Mouse (Mus musculus) frontal cortex, postnatal 14 days (tissue): ENCODE measurements around the gene Klhl12.
"Not testable (repeated sequence)": the region's sequence is repeated elsewhere in the genome, so short reads cannot be mapped to it uniquely, and the experiment has no call there.

Experiments
- DNase-seq, 2 experiments: peaks; one replicate each; pipeline ENCODE4 v3.0.0; 2022; ENCODE audit warnings: low spot score in 2 of 2

Klhl12 gene

GRCm38 (mm10) chr1:134448537-134448936 lies 6.8 kb upstream of the Klhl12 start:
- DNase-seq, result not testable (repeated sequence)

- DNase-seq, result no peak
Measured at GRCm38 (mm10) chr1:134450201-134450600, 5.1 kb upstream of the Klhl12 start.

- DNase-seq, result peak in 1 of 2 experiments; percentile 26
Measured at GRCm38 (mm10) chr1:134450986-134451385, 4.3 kb upstream of the Klhl12 start.

GRCm38 (mm10) chr1:134456060-134456459 lies 729 bp downstream of the Klhl12 start:
- DNase-seq, result no peak

GRCm38 (mm10) chr1:134458139-134458727 lies 2.9 kb downstream of the Klhl12 start:
- DNase-seq, result no peak

GRCm38 (mm10) chr1:134460294-134461284 lies 5.3 kb downstream of the Klhl12 start:
- DNase-seq, result no peak

GRCm38 (mm10) chr1:134484623-134485022 lies 29.3 kb downstream of the Klhl12 start:
- DNase-seq, result no peak

- no peak for DNase-seq
Measured at GRCm38 (mm10) chr1:134490903-134491801, 35.8 kb downstream of the Klhl12 start.

- DNase-seq, result no peak
Measured at GRCm38 (mm10) chr1:134492276-134492675, 36.9 kb downstream of the Klhl12 start.

GRCm38 (mm10) chr1:134493496-134493895 lies 38.2 kb downstream of the Klhl12 start:
- DNase-seq, result no peak

- no peak for DNase-seq
Measured at GRCm38 (mm10) chr1:134493956-134494355, 38.6 kb downstream of the Klhl12 start.

GRCm38 (mm10) chr1:134494428-134495215 lies 39.3 kb downstream of the Klhl12 start, which contains the start of gene Rabif:
Gene Rabif (plus strand): TSS chr1:134494648.
- peak; percentile 95 to 98 for DNase-seq

GRCm38 (mm10) chr1:134495216-134495539 lies 39.8 kb downstream of the Klhl12 start:
- no peak for DNase-seq

GRCm38 (mm10) chr1:134495991-134496390 lies 40.7 kb downstream of the Klhl12 start:
- DNase-seq, result no peak

GRCm38 (mm10) chr1:134500916-134501315 lies 45.6 kb downstream of the Klhl12 start:
- DNase-seq, result no peak

- DNase-seq, result no peak
Measured at GRCm38 (mm10) chr1:134506201-134506600, 50.9 kb downstream of the Klhl12 start.

- no peak for DNase-seq
Measured at GRCm38 (mm10) chr1:134510018-134510417, 54.7 kb downstream of the Klhl12 start.

GRCm38 (mm10) chr1:134512183-134512582 lies 56.9 kb downstream of the Klhl12 start:
- no peak for DNase-seq

- no peak for DNase-seq
Measured at GRCm38 (mm10) chr1:134512584-134512983, 57.3 kb downstream of the Klhl12 start.

- no peak for DNase-seq
Measured at GRCm38 (mm10) chr1:134513312-134513860, 58.1 kb downstream of the Klhl12 start.
